Mouse (Mus musculus) cortical plate, adult 2 months (tissue): ENCODE measurements around the gene Sucla2. TPM values are rescaled to one million over a fixed set of nuclear protein-coding genes. Genes with fewer than 3 reads are reported as not detected.
A peak's percentile ranks its signal among the peaks of the same experiment; 100 is the strongest.
"Not testable (repeated sequence)": the region's sequence is repeated elsewhere in the genome, so short reads cannot be mapped to it uniquely, and the experiment has no call there.

Experiments used
- H3K27ac ChIP-seq: fragments of 200-500 bp; 2 replicates; pipeline ENCODE4 v1.5.1; 2012; ENCODE audit warnings: low read length, control low read depth, inconsistent platforms; ENCODE audit not compliant: insufficient read depth
- H3K4me1 ChIP-seq: fragments of 200-500 bp; 2 replicates; pipeline ENCODE4 v1.6.1; 2011; ENCODE audit warnings: low read length; ENCODE audit not compliant: control insufficient read depth, insufficient read depth
- H3K4me3 ChIP-seq: fragments of 200-500 bp; 2 replicates; pipeline ENCODE4 v1.5.1; 2011; ENCODE audit warnings: mild to moderate bottlenecking, low read length, control low read depth; ENCODE audit not compliant: insufficient read depth
- CTCF ChIP-seq: fragments of 200-500 bp; IDR thresholded peaks from 2 replicates; pipeline ENCODE4 v1.5.1; 2011; ENCODE audit warnings: mild to moderate bottlenecking, control low read depth, low read length; ENCODE audit not compliant: insufficient read depth; ENCODE audit errors: extremely low read depth
- POLR2A ChIP-seq: fragments of 200-500 bp; IDR thresholded peaks from 2 replicates; pipeline ENCODE4 v1.6.1; 2011; ENCODE audit warnings: mild to moderate bottlenecking, low read length, control low read depth; ENCODE audit not compliant: insufficient read depth; ENCODE audit errors: extremely low read depth
- polyA plus RNA-seq: library from polyadenylated mRNA; depleted of rRNA; stranded (reverse); fragments of >200 nt; gene quantifications from 2 replicates; pipeline ENCODE4 v1.2.3, GENCODE M21; 2012

Gene Sucla2
- polyA plus RNA-seq, 1 experiment: 115 TPM

DNA sequence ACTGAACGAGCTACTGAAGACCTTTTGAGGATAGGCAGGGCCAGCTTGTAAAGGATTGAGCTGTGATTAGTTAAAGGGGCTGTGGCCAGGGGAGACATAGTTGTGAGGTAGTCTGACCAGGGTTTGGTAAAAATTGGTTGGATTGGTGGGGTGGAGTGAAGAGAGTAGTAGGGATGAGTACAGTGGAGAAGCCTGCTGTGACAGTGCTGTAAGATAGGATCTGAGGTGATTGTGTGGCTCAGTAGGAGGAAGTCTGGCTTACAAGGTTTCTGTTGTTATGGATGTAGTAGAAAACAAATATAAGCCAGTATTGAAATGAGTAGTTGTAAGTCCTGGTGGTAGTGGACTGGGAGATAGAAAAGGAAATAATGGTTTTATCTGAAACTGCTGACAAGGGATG, 67.0 kb downstream of the Sucla2 start:
- TF ChIP-seq POLR2A: no peak
- TF ChIP-seq CTCF: no peak
- Histone ChIP-seq H3K4me3 (no peak overlapping the region), H3K27ac (no peak overlapping the region), H3K4me1 (no peaks in the 10 kb centered on the region)

DNA sequence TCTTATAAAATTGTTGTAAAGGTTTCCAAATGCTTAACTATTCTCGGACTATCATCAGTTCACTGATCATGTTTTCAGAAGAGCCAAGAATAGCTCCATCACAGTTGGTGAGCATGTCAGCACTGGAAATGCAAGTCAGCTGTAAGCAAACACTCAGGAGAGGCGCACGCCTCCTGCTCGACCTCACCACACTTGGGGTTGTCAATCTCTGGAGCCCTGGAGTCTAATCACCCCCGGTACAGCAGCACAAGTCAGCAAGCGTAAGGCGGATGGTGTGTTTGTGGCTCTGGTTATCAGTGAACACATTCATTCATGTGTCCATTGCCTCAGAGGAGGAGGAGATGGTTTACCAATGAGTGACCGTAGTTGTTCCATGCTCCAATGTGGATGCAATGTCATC, 74.6 kb downstream of the Sucla2 start:
- Histone ChIP-seq H3K27ac (no peak overlapping the region), H3K4me3 (no peak overlapping the region), H3K4me1 (no peaks in the 10 kb centered on the region)
- no peak for TF ChIP-seq CTCF
- TF ChIP-seq POLR2A: no peak

DNA sequence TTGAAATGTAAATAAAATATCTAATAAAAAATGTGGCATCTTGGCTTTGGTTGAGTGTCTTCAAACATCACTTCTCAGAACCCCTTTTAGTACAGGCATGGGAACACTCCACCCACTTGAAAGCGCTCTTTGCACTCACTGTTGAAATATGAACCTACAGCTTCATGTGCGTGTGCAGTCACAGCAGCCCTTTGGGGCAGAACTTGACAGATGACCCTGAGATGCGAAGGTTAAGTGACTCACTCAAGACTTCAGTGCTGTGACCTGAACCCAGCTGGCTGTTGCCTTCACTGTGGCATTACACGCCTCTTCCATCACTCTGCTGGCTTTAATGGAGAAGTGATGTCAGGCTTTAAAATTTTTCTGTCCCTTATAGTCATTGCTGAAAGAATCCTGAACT, 82.6 kb downstream of the Sucla2 start:
- no peak for TF ChIP-seq CTCF
- no peak for TF ChIP-seq POLR2A
- no peak overlapping the region for H3K4me3 ChIP-seq
- H3K4me1 ChIP-seq: no peaks in the 10 kb centered on the region
- H3K27ac ChIP-seq: no peak overlapping the region

DNA sequence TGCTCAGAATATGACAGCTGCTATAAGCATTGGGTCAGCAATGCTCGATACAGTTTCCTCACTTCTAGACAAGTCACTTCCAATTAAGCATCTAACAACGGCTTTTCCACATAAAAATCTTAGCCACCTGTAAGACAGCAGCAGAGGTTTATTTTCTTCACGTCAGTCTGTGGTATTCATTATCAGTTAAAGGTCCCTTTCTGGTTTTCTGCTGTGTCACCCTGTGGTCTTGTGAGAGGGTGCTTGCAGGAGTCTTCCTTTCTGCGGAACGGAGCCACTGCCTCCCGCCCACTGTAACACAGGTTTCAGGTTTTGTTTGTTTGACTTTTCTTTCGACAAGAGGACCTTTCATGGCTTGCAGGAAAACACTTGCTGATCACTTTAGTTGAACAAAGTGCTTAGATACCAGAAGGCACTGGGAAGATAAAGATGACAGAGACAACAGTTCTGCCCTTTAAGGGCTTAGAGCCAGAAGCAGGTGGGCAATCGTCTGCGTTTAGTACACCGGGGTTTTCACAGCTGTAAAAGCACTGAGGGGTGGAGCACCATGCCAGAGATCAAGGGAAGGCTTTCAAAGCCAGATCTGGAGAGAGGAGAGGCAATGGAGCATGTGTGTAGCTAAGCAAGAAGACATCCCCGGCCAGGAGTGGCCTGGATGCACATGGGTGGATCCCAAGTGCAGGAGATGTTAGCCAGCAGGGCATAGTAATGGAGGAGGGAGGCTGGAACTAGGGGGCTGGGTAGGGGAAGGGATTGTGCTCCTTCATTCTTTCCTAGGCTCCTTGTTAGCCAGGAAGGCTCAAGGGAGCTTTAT, 83.8 kb downstream of the Sucla2 start:
- H3K4me1 ChIP-seq: no peaks in the 10 kb centered on the region
- no peak overlapping the region for H3K27ac ChIP-seq
- TF ChIP-seq CTCF (no peak), POLR2A (no peak)

DNA sequence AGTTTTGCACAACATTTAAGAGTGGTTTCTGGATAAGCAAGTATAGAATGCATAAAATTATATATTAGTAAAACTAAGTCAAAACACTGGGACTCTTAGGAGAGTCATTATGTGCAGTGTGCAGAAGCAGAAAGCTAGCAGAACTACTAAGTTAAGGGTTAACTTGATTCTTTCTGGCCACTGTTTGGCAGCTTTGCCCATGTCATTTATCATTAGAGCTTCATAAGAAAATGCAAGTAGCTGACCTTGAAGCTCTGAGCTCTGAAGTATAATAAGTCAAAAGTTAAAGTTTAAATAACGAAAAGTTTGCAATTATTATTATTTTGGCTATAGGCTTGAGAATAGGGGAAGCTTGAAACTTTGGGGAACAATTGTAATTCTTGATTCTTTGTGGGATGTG, 89.8 kb downstream of the Sucla2 start:
- H3K27ac ChIP-seq, H3K4me3 ChIP-seq, H3K4me1 ChIP-seq: not testable (repeated sequence)

More for the DNA sequence above, 83.8 kb downstream of the Sucla2 start:
- H3K4me3 ChIP-seq: no peak overlapping the region

GRCm38 (mm10) chr14:73620880-73621279, 95.8 kb downstream of the Sucla2 start:
- TF ChIP-seq CTCF (no peak), POLR2A (no peak)
- no peaks in the 10 kb centered on the region for H3K4me1 ChIP-seq
- H3K27ac ChIP-seq: 0 out of 2 replicates have a peak overlapping the region, but pooled peaks have one; percentile 12
- H3K4me3 ChIP-seq: no peak overlapping the region

DNA sequence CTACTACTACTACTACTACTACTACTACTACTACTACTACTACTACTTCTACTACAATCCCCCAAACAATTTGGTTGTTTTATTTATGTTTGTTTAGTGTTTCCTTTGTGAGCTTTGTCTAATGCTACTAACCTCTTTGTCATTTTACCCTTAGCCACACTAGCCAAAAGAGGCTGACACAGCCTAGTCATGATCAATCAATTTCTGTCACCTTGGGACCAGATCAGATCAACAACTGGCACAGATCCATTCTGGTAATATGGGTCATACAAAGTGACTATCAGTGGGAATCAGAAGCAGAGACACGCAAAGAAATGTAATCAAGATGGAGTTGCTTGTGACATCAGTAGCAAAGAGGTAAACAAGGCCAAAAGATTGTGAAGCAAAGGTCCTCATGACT, 97.9 kb downstream of the Sucla2 start:
- Histone ChIP-seq H3K4me3 (no peak overlapping the region), H3K4me1 (no peaks in the 10 kb centered on the region), H3K27ac (no peak overlapping the region)
- TF ChIP-seq POLR2A (no peak), CTCF (no peak)

DNA sequence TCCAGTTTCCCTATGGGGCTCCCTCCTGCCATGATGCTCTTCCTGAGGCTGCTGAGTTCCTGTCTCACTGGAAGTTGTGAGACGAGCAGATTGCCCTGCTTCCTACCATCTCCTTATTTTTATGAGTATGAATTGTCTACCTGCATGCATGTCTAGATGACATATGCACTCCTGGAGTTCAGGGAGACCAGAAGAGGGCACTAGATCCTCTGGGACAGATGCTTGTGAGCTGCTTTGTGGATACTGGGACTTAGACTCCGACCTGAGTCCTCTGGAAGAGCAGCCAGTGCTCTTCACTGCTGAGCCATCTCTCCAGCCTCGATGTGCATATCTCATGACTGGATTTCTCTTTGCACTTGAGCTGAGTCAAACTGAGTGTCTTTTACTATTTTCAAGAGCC, 100.3 kb downstream of the Sucla2 start:
- no peak for TF ChIP-seq POLR2A
- peak; percentile 34; the same call in 1 of the 2 replicates for TF ChIP-seq CTCF
- Histone ChIP-seq H3K27ac (no peak overlapping the region), H3K4me1 (no peaks in the 10 kb centered on the region), H3K4me3 (no peak overlapping the region)

GRCm38 (mm10) chr14:73631511-73631910, 106.4 kb downstream of the Sucla2 start:
- H3K4me1 ChIP-seq: no peaks in the 10 kb centered on the region
- H3K4me3 ChIP-seq: no peak overlapping the region
- TF ChIP-seq POLR2A (no peak), CTCF (no peak)
- no peak overlapping the region for H3K27ac ChIP-seq

DNA sequence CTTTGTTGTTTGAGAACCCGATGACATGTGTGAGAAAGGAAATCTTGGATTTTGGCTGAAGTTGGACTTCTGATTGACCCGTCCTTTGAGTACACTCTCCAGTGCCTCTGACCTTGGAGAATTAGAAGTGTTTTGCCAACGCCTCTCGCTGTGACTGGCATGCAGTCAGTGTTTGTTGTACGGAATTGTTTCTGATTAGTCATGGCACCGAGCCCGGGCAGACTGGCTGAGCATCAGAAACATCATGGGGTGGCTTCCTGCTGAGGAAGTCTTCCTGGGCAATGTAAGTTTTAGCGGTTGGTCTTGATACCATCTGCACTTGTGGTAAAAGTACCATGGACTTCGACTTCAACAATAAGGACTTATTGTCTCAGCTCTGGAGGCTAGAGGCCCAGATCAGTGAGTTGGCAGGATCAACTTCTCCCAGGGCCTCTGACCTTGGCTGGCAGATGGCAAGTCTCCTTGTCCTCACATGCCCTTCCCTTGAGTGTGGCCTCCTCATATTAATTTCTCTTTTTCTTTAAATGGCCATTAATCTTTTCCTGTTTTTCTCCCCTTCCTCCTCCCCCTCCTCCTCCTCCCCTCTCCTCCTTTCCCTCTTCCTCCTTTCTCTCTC, 107.6 kb downstream of the Sucla2 start:
- Histone ChIP-seq H3K4me1 (no peaks in the 10 kb centered on the region), H3K27ac (no peak overlapping the region), H3K4me3 (no peak overlapping the region)
- TF ChIP-seq POLR2A: no peak
- TF ChIP-seq CTCF: no peak

- H3K4me3 ChIP-seq: no peak overlapping the region
- H3K27ac ChIP-seq: no peak overlapping the region
- no peak for TF ChIP-seq CTCF
- no peak for TF ChIP-seq POLR2A
- no peaks in the 10 kb centered on the region for H3K4me1 ChIP-seq
Observed at GRCm38 (mm10) chr14:73634356-73634755, 109.2 kb downstream of the Sucla2 start.
